Mouse (Mus musculus) activated CD4-positive, CD25-positive, alpha-beta regulatory T cell, adult 4 months (primary cell): Measurements from ENCODE around the gene Lao1. TPM values are rescaled to one million over a fixed set of nuclear protein-coding genes. Genes with fewer than 3 reads are reported as not detected.

Source experiments
- ATAC-seq: one replicate; pipeline ENCODE4 v1.8.0; 2017
- polyA plus RNA-seq, 2 experiments: library from polyadenylated mRNA; unstranded; fragments of 100-300 nt; shearing (Covaris generic); gene quantifications; one replicate each; pipeline ENCODE4 v1.2.1; 2017

The Lao1 gene
- polyA plus RNA-seq, 2 experiments from 2014 or later, result not detected

GRCm38 (mm10) chr4:119015557-119015956, 54.2 kb downstream of the Lao1 start:
- ATAC-seq, result no peak

- no peak for ATAC-seq
Observed at GRCm38 (mm10) chr4:119017078-119017477, 55.7 kb downstream of the Lao1 start.

Other genes starting within 250 kb of the Lao1 start
- not detected for gene Olfr1340, start 241.4 kb upstream of the Lao1 start, polyA plus RNA-seq
- gene Olfr1339, start 229.4 kb upstream of the Lao1 start, polyA plus RNA-seq, result not detected
- under 1 TPM in 1 of 2 experiments, not detected in 1; 0.20 TPM for gene Olfr1338, start 202.8 kb upstream of the Lao1 start, polyA plus RNA-seq
- not detected for gene Olfr1337, start 179.0 kb upstream of the Lao1 start, polyA plus RNA-seq
- gene Olfr1335, start 151.6 kb upstream of the Lao1 start, polyA plus RNA-seq, result not detected
- gene Olfr1333, start 125.3 kb upstream of the Lao1 start, polyA plus RNA-seq, result not detected
- gene Olfr1331, start 96.9 kb upstream of the Lao1 start, polyA plus RNA-seq, result under 1 TPM in 1 of 2 experiments, not detected in 1; 0.17 TPM
- gene Olfr1330, start 73.0 kb upstream of the Lao1 start, polyA plus RNA-seq, result under 1 TPM in 1 of 2 experiments, not detected in 1; 0.21 TPM
- gene Olfr1329, start 44.1 kb upstream of the Lao1 start, polyA plus RNA-seq, result not detected
- gene Olfr1328, start 23.0 kb upstream of the Lao1 start, polyA plus RNA-seq, result not detected
- gene Slc2a1, start 147.1 kb downstream of the Lao1 start, polyA plus RNA-seq, result 10 to 100 TPM; 27.6 to 29.1 TPM
- 1 to 10 TPM; 4.6 to 5.9 TPM for gene Zfp691, start 212.6 kb downstream of the Lao1 start, polyA plus RNA-seq
- gene Ermap, start 228.4 kb downstream of the Lao1 start, polyA plus RNA-seq, result 1 to 10 TPM in 1 of 2 experiments, not detected in 1; 1.1 TPM
- 10 to 100 TPM; 63.6 to 67.8 TPM for gene Svbp, start 233.7 kb downstream of the Lao1 start, polyA plus RNA-seq